Mouse (Mus musculus): Measurements from ENCODE around the gene Ly6c1.
"Not testable (repeated sequence)": the region's sequence is repeated elsewhere in the genome, so short reads cannot be mapped to it uniquely, and the experiment has no call there.

The Ly6c1 gene

DNA sequence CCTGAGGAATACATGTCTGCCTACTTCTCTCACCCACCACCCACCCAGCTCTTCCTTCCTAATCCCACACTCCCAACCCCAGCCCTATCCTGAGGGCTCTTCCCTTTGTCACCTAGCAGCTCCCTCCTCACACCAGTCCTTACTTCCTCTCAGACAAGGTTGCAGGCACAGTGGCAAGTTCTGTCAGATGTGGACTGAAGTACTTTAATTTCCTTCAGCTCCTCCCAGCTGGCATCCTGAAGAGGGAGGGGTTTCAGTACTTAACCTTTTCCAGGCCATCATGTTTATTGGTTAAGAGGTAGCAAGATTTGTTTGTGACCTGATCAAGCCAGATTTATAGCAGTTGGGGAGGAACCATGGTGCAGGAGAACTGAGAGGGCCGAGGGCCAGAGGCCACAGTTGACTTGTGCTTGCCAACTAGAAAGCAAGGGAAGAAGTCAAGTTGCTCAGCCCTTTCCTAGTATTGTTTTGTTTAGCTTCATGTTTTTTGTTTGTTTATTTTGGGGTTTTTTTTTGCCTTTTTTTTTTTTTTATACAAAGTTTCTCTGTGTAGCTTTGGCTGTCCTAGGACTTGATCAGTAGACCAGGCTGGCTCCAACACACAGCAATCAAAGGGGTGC is at the start of gene Ly6c1:
Ly6c1 (minus strand) TSS at position 189 of the 620 bp plus-strand sequence.
- DNase-seq (ENCODE audit: low read depth): not testable (repeated sequence)

GRCm38 (mm10) chr15:75088041-75088440 is 39.4 kb upstream of the Ly6c1 start:
- DNase-seq (ENCODE audit: low read depth): peak; percentile 25

DNA sequence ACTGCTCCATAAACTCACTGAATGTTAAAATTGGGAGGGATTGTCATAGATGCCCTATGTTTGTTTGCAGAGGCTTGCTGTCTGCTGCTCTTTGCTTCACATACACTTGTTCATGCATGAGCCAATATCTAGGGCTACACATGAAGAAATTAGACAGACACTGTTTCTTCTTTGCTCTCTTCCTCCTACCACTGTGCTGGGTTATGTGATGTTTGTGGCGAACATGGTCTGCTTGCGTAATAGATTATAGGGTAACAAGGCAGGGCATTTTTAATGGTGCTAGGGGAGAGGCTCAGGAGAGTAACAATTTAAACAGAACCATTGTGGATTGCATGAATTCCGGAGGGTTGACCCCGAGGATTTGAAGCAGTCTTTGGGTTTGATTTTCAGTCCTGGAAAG is 21.3 kb upstream of the Ly6c1 start:
- no peak for DNase-seq (ENCODE audit: low read depth)

DNA sequence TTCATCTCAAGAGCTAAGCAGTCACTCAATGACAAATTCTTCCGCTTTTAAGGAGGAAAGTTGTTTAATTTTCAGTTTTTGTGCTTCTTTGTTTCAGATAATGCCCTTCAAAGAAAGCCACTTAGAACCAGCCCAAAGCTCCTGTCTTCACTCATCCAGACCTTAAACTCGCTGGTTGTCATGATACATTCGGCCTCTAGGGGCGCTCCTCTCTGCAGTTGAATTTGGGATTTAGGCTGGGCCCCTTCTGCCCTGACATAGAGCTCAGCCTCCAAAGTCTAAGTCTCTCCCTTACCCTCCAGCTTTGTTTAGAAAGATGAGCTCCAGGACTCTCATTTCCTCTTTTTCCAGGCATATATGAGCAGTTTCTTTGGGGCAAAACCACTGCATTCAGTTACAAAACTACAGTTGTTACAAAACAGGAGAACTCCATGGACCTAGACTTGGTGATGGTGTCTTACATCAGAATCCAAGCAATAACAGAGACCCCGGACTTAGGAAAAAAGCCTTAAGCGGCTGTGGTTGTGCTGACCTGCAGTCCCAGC is 13.5 kb upstream of the Ly6c1 start:
- DNase-seq (ENCODE audit: low read depth): peak; percentile 77

DNA sequence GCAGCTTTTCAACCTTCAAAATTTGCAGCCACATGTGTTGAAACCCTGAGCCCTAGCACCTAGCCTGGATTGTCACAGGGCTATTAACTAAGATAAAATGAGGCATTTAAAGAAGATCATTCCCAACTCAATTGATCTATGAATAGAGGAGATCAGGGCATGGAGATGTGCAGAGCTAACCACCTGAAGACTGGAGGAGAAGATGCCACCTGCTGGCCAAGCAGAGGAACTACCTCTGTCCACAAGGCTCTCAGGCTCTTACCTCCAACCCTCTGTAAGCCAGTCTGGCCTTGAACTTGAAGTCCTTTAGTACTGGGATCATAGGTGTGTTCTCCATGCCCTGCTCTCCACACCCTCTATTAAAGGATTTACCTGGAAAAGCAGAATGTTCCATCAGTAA is 11.9 kb upstream of the Ly6c1 start:
- peak; percentile 72 for DNase-seq (ENCODE audit: low read depth)

DNA sequence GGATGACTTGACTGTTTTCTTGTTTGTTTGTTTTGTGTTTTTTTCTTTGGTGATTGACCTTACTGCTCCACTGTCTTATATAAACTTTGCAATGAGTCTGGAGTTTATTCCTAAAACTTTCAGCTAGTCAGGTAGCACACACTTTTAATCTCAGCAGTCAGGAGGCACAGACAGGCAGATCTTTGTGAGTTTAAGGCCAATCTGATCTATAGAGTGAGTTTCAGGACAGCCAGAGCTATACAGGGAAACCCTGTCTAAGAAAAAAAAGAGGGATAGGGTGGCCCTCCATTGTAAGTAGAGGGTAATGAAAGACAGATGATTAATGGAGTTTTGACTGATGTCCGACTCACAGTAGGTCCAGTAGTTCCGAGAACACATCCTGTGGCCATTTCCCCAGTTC is 7.4 kb upstream of the Ly6c1 start:
- peak; percentile 33 for DNase-seq (ENCODE audit: low read depth)

GRCm38 (mm10) chr15:75055425-75055824 is 6.8 kb upstream of the Ly6c1 start:
- not testable (repeated sequence) for DNase-seq (ENCODE audit: low read depth)

DNA sequence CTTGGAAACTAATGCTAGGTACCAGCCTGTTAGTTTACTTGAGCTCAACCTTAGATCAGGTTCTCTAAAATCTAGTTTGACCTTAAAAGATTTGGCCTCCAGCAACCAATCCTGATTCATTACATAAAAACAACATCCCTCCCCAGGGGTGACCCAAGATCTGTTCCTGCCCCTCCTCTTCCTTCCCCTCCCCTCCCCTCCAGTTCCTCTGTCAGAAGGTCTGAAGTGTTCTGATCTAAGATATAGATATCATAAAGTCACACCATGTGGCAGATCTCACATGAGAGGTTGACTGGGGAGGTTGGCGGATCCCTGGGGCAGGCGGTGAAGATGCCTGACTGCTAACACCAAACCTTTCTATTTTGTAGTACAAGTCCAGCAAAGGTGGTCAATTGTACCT is 3.8 kb upstream of the Ly6c1 start:
- DNase-seq (ENCODE audit: low read depth): not testable (repeated sequence)

DNA sequence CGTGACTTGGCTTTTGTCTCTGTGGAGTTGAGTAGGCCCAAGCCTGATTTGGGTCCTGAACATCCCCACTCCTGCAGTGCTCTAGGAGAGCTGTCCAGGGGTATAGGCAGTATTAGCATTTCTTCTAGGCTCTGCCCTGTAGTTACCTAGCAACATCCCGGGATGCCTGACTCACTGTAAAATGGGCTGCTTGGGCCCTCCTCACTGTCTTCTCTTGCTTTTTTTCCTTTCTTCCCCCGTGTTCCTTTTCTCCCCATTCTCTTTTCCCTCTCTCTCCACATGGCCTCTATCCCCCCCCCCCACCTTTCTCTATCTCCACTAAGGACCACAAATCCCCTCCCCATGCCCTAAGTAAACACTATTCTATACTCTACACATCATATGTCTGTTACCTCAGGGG is 2.5 kb upstream of the Ly6c1 start:
- DNase-seq (ENCODE audit: low read depth): peak; percentile 69

- not testable (repeated sequence) for DNase-seq (ENCODE audit: low read depth)
These were observed 2.0 kb upstream of the Ly6c1 start for GRCm38 (mm10) chr15:75050593-75050992.

GRCm38 (mm10) chr15:75049811-75050210 is 1.2 kb upstream of the Ly6c1 start:
- DNase-seq (ENCODE audit: low read depth): peak; percentile 78

DNA sequence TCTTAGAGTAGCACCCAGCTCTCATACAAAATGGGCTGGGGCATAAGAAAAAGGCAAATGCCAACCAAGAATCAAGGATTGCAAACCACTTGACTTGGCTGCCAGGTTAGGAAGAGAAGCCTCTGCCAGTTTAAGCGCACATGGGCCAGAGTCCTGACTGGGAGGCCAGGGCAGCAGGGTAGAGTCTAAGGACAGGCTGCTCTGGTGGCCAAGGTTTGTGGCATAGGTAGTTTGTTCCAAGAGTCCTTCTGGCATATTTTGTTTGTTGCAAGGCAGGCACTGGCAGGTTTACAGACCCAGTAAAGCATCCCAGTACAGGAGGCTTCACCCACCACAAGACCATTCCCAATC is 685 bp downstream of the Ly6c1 start:
- not testable (repeated sequence) for DNase-seq (ENCODE audit: low read depth)

DNA sequence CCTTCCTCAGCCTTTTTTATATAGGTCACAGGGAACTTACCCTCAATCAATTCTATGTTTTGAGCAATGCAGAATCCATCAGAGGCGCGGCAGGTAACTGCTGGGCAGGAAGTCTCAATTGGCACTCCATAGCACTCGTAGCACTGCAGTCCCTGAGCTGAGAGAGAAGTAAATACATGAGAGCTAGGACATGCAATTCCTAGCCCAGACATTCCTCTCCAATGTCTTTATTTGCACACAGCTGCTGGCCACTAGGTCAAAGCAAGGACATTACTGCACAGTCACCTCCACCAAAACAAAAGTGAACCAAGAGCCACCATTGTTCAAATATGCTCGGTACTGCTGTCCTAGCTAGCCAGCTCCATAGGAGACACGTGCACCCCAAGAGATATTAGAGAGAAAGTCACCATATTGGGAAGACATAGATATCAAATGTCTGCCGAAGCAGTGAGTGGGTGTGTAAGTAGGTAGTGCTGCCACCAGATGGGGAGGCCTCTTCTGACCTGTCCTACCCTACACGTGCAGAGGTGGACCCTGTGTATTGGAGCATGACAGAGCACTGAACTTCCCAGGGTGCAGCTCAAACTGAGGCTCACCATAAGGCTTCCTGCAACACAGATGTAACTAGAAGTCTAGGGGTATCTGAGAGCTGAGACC is 1.2 kb downstream of the Ly6c1 start:
- DNase-seq (ENCODE audit: low read depth): not testable (repeated sequence)

DNA sequence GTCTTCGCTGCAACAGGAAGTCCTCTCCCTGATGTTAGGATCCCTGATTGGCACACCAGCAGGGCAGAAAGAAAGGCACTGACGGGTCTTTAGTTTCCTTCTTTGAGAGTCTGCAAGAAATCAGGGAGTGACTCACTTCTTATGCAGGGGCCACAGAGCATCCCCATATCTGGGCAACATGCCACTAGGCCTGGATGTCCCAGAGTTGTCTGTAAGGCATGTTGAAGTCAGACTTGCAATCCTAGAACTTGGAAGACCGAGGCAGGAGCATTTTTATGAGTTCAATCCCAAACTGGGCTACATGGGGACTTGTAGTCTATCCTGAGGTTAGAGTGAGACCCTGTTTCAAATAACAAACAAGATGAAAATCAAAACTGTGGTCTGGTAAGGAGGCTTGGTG is 3.1 kb downstream of the Ly6c1 start:
- peak; percentile 67 for DNase-seq (ENCODE audit: low read depth)

GRCm38 (mm10) chr15:75021020-75021759 is 27.4 kb downstream of the Ly6c1 start:
- DNase-seq (ENCODE audit: low read depth): not testable (repeated sequence)

DNA sequence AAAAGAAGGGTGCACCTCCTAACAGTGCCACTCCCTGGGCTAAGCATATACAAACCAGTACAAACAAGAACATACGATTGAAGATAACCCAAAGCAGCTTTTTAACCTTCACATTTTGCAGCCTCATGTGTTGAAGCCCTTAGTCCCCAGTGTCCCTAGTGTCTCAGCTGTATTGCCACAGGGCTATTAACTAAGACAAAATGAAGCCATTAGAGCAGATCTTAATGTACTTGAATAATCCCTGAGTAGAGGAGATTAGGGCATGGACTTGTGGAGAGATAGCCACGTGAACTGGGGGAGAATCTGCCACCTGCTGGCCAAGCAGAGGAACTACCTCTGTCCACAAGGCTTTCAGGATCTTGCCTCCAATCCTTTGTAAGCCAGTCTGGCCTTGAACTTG is 29.2 kb downstream of the Ly6c1 start:
- DNase-seq (ENCODE audit: low read depth): peak; percentile 73
